Mouse (Mus musculus): ENCODE data around the gene Stfa3. TPM values are rescaled to one million over a fixed set of nuclear protein-coding genes. Genes with fewer than 3 reads are reported as not detected.
A peak's percentile ranks its signal among the peaks of the same experiment; 100 is the strongest.

The Stfa3 gene
- total and polyA plus RNA-seq, 2 experiments from 2014 or later: 9.9 TPM; not detected in 1

- WGBS: 52% methylated on average over 17 of the region's 17 CpGs
- Histone ChIP-seq H3K36me3 (ENCODE audit: insufficient read depth, low read length) (no peaks in the 10 kb centered on the region), H3K4me2 (ENCODE audit: low read depth, low read length, poor library complexity, severe bottlenecking) (no peak overlapping the region)
Measured at GRCm38 (mm10) chr16:36473217-36474216, 18.3 kb upstream of the Stfa3 start.

DNA sequence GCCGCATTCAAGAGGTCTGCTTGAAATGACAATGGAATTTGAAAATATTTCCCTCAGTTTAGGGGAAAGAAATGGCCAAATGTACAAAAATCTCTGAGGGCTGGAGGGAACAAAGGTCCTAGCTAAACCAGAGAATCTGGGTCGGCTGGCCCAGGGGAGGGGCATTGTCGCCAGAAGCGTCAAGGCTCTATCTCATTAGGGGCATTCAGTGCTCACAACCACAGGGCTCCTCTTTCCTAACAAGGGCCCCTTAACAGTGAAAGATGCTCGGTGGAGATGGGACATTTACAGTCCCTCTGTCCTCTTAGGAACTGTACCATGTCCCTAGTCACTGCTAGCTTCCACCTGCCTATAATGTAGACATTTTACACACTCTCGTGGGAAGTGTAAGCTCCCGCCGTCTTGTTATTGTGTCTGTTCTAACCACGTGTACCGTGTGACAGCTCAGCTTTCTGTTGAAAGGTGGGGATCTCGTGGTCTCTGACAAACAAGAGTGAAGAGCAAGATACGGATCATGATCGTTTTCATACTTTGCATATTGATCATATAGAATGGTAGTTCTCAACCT lies 16.0 kb upstream of the Stfa3 start:
- no peak for DNase-seq (ENCODE audit: low spot score)

More at GRCm38 (mm10) chr16:36473217-36474216, 18.3 kb upstream of the Stfa3 start:
- H3K9ac ChIP-seq (replicated peaks; ENCODE audit: low read length, poor library complexity, severe bottlenecking): no peak overlapping the region
- H3K4me1 ChIP-seq (ENCODE audit: insufficient read depth, low read length): no peaks in the 10 kb centered on the region
- DNase-seq (ENCODE audit: low spot score): no peak
- H3K27ac ChIP-seq (ENCODE audit: low read depth, low read length): no peak overlapping the region
- H3K27me3 ChIP-seq (ENCODE audit: insufficient read depth, low read length): no peaks in the 10 kb centered on the region
- H3K9me3 ChIP-seq (ENCODE audit: low read length): no peaks in the 10 kb centered on the region
- H3K4me3 ChIP-seq (ENCODE audit: low read depth, low read length): no peak overlapping the region
- ATAC-seq (ENCODE audit: low FRiP score): no peak
- peak; percentile 86 for TF ChIP-seq CTCF (IDR thresholded peaks at IDR 0.05)

GRCm38 (mm10) chr16:36469955-36470478 lies 14.8 kb upstream of the Stfa3 start:
- no peak overlapping the region for H3K9ac ChIP-seq (replicated peaks; ENCODE audit: low read length, poor library complexity, severe bottlenecking)
- no peaks in the 10 kb centered on the region for H3K4me1 ChIP-seq (ENCODE audit: insufficient read depth, low read length)
- no peaks in the 10 kb centered on the region for H3K36me3 ChIP-seq (ENCODE audit: insufficient read depth, low read length)
- H3K27ac ChIP-seq (ENCODE audit: low read depth, low read length): no peak overlapping the region
- no peak for DNase-seq (ENCODE audit: low spot score)
- 10% methylated on average over 2 of the region's 2 CpGs for WGBS
- TF ChIP-seq CTCF (IDR thresholded peaks at IDR 0.05): peak; percentile 48
- no peaks in the 10 kb centered on the region for H3K27me3 ChIP-seq (ENCODE audit: insufficient read depth, low read length)
- ATAC-seq (ENCODE audit: low FRiP score): no peak
- no peak overlapping the region for H3K4me2 ChIP-seq (ENCODE audit: low read depth, low read length, poor library complexity, severe bottlenecking)
- no peak overlapping the region for H3K4me3 ChIP-seq (ENCODE audit: low read depth, low read length)
- H3K9me3 ChIP-seq (ENCODE audit: low read length): no peaks in the 10 kb centered on the region

More for the DNA sequence above, 16.0 kb upstream of the Stfa3 start:
- H3K4me1 ChIP-seq (ENCODE audit: insufficient read depth, low read length): no peaks in the 10 kb centered on the region
- H3K36me3 ChIP-seq (ENCODE audit: insufficient read depth, low read length): no peaks in the 10 kb centered on the region
- no peak for TF ChIP-seq CTCF (IDR thresholded peaks at IDR 0.05)
- H3K27ac ChIP-seq (ENCODE audit: low read depth, low read length): no peak overlapping the region
- no peak overlapping the region; the same call in 1 of the 2 replicates for H3K4me2 ChIP-seq (ENCODE audit: low read depth, low read length, poor library complexity, severe bottlenecking)
- H3K27me3 ChIP-seq (ENCODE audit: insufficient read depth, low read length): no peaks in the 10 kb centered on the region
- no peaks in the 10 kb centered on the region for H3K9me3 ChIP-seq (ENCODE audit: low read length)
- no peak for ATAC-seq (ENCODE audit: low FRiP score)
- 31% methylated on average over 13 of the region's 13 CpGs for WGBS
- H3K4me3 ChIP-seq (ENCODE audit: low read depth, low read length): no peak overlapping the region
- no peak overlapping the region for H3K9ac ChIP-seq (replicated peaks; ENCODE audit: low read length, poor library complexity, severe bottlenecking)

GRCm38 (mm10) chr16:36469367-36469766 lies 14.2 kb upstream of the Stfa3 start:
- 84% methylated on average over 9 of the region's 9 CpGs for WGBS

DNA sequence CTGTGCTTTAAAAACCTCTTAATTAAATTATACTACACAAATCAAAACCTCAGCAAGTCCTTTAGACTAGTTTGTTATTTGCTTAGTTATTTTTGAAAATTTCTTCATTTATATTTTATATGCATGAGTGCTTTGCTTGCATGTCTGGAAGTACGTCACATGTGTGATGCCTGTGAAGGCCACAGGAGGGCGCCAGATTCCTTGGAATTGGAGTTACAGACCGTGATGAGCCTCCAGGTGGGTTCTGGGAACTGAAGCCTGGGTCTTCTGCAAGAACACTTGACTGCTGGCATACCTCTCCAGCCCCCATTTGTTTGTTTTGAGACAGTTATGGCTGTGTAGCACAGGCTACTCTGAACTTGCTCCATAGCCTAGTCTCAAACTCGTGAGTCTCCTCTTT lies 13.7 kb upstream of the Stfa3 start:
- H3K9ac ChIP-seq (replicated peaks; ENCODE audit: low read length, poor library complexity, severe bottlenecking): no peak overlapping the region
- WGBS: 74% methylated on average over 4 of the region's 4 CpGs
- DNase-seq (ENCODE audit: low spot score) (no peak), ATAC-seq (ENCODE audit: low FRiP score) (no peak)
- H3K4me3 ChIP-seq (ENCODE audit: low read depth, low read length): no peak overlapping the region
- H3K4me2 ChIP-seq (ENCODE audit: low read depth, low read length, poor library complexity, severe bottlenecking): no peak overlapping the region
- peak; percentile 36 for TF ChIP-seq CTCF (IDR thresholded peaks at IDR 0.05)
- H3K27ac ChIP-seq (ENCODE audit: low read depth, low read length): no peak overlapping the region
- no peaks in the 10 kb centered on the region for H3K36me3 ChIP-seq (ENCODE audit: insufficient read depth, low read length)
- no peaks in the 10 kb centered on the region for H3K9me3 ChIP-seq (ENCODE audit: low read length)
- H3K27me3 ChIP-seq (ENCODE audit: insufficient read depth, low read length): no peaks in the 10 kb centered on the region
- no peaks in the 10 kb centered on the region for H3K4me1 ChIP-seq (ENCODE audit: insufficient read depth, low read length)

More at GRCm38 (mm10) chr16:36469367-36469766, 14.2 kb upstream of the Stfa3 start:
- Histone ChIP-seq H3K9me3 (ENCODE audit: low read length) (no peaks in the 10 kb centered on the region), H3K36me3 (ENCODE audit: insufficient read depth, low read length) (no peaks in the 10 kb centered on the region), H3K9ac (replicated peaks; ENCODE audit: low read length, poor library complexity, severe bottlenecking) (no peak overlapping the region), H3K27ac (ENCODE audit: low read depth, low read length) (no peak overlapping the region), H3K4me3 (ENCODE audit: low read depth, low read length) (no peak overlapping the region), H3K27me3 (ENCODE audit: insufficient read depth, low read length) (no peaks in the 10 kb centered on the region), H3K4me2 (ENCODE audit: low read depth, low read length, poor library complexity, severe bottlenecking) (no peak overlapping the region), H3K4me1 (ENCODE audit: insufficient read depth, low read length) (no peaks in the 10 kb centered on the region)
- no peak for DNase-seq (ENCODE audit: low spot score)
- no peak for TF ChIP-seq CTCF (IDR thresholded peaks at IDR 0.05)
- ATAC-seq (ENCODE audit: low FRiP score): no peak
